Mouse (Mus musculus) CH12.LX (cell line): Measurements from ENCODE around the gene Gm5105. TPM values are rescaled to one million over a fixed set of nuclear protein-coding genes. Genes with fewer than 3 reads are reported as not detected.

ENCODE experiments used
- DNase-seq: peaks from one replicate; pipeline ENCODE4 v3.0.0-alpha.2; 2013; ENCODE audit errors: extremely low read depth
- H3K27ac ChIP-seq: 2 replicates; pipeline ENCODE4 v1.5.1; 2012; ENCODE audit warnings: low read depth, mild to moderate bottlenecking, control low read depth, moderate library complexity; ENCODE audit not compliant: insufficient read depth
- H3K27me3 ChIP-seq: replicated peaks from 2 replicates; pipeline ENCODE3; 2012; ENCODE audit warnings: inconsistent platforms
- H3K36me3 ChIP-seq, 2 experiments: replicated peaks in 1 of 2; 2 replicates each; pipeline versions ENCODE3 to v1.6.1; 2012; ENCODE audit warnings: inconsistent platforms in 1 of 2, low read length in 1 of 2, mild to moderate bottlenecking in 1 of 2, mixed read lengths in 1 of 2, moderate library complexity in 1 of 2; ENCODE audit not compliant: control insufficient read depth in 1 of 2, insufficient read depth in 1 of 2
- H3K4me1 ChIP-seq, 2 experiments: 2 replicates each; pipeline ENCODE4 v1.6.1; 2012; ENCODE audit warnings: inconsistent platforms in 1 of 2, moderate library complexity in 1 of 2; ENCODE audit not compliant: insufficient read depth in 2 of 2, control insufficient read depth in 1 of 2
- H3K4me2 ChIP-seq: 2 replicates; pipeline ENCODE4 v1.6.1; 2012; ENCODE audit warnings: low read depth, mild to moderate bottlenecking, control low read depth; ENCODE audit not compliant: poor library complexity, insufficient read depth, severe bottlenecking
- H3K4me3 ChIP-seq, 3 experiments: fragments of 150-350 bp in 1 of 3; sonication (generic) in 1 of 3; replicated peaks in 1 of 3; 2 replicates each; pipeline versions ENCODE3 to v1.5.1; 2011 to 2012; ENCODE audit warnings: low read depth in 2 of 3, low read length in 2 of 3, mild to moderate bottlenecking in 2 of 3, moderate library complexity in 2 of 3, control low read depth in 1 of 3, improper control_type of control experiment in 1 of 3, inconsistent platforms in 1 of 3, mixed read lengths in 1 of 3; ENCODE audit not compliant: poor library complexity in 1 of 3
- H3K79me2 ChIP-seq: replicated peaks from 2 replicates; pipeline ENCODE4 v1.6.1; 2012; ENCODE audit warnings: mild to moderate bottlenecking, moderate library complexity; ENCODE audit not compliant: control insufficient read depth, poor library complexity, insufficient read depth, severe bottlenecking; ENCODE audit errors: extremely low read depth
- H3K9ac ChIP-seq: 2 replicates; pipeline ENCODE4 v1.6.1; 2012; ENCODE audit warnings: low read depth, mild to moderate bottlenecking, control low read depth, moderate library complexity; ENCODE audit not compliant: insufficient read depth
- H3K9me3 ChIP-seq: replicated peaks from 2 replicates; pipeline ENCODE3; 2012; ENCODE audit warnings: low read length, inconsistent platforms, mixed read lengths
- CHD1 ChIP-seq: IDR thresholded peaks from 2 replicates; pipeline ENCODE4 v1.6.1; 2012; ENCODE audit warnings: low read depth, low read length, improper control_type of control experiment, inconsistent platforms
- CHD2 ChIP-seq: IDR thresholded peaks from 2 replicates; pipeline ENCODE4 v1.6.1; 2011; ENCODE audit warnings: low read length, improper control_type of control experiment
- E2F4 ChIP-seq: IDR thresholded peaks from 2 replicates; pipeline ENCODE4 v1.6.1; 2011; ENCODE audit warnings: low read depth, low read length, improper control_type of control experiment; ENCODE audit not compliant: insufficient replicate concordance
- IRF4 ChIP-seq: IDR thresholded peaks from 2 replicates; pipeline ENCODE4 v1.6.1; 2014; ENCODE audit warnings: low read depth, mild to moderate bottlenecking, inconsistent platforms, low read length, improper control_type of control experiment
- JUN ChIP-seq: IDR thresholded peaks from 2 replicates; pipeline ENCODE4 v1.6.1; 2011; ENCODE audit warnings: low read depth, mild to moderate bottlenecking, low read length, improper control_type of control experiment, moderate library complexity; ENCODE audit not compliant: insufficient read depth
- JUND ChIP-seq: conservative IDR thresholded peaks from 2 replicates; pipeline ENCODE4 v1.6.1; 2011; ENCODE audit warnings: low read depth, low read length, improper control_type of control experiment
- KAT2A ChIP-seq: IDR thresholded peaks from 2 replicates; pipeline ENCODE4 v1.6.1; 2012; ENCODE audit warnings: low read length, improper control_type of control experiment, inconsistent platforms; ENCODE audit not compliant: insufficient replicate concordance
- MAFK ChIP-seq: IDR thresholded peaks from 2 replicates; pipeline ENCODE4 v1.6.1; 2011; ENCODE audit warnings: low read length, improper control_type of control experiment; ENCODE audit not compliant: insufficient replicate concordance
- MAZ ChIP-seq: IDR thresholded peaks from 2 replicates; pipeline ENCODE4 v1.6.1; 2012; ENCODE audit warnings: low read depth, mild to moderate bottlenecking, inconsistent platforms, low read length, improper control_type of control experiment, moderate library complexity
- MXI1 ChIP-seq: IDR thresholded peaks from 2 replicates; pipeline ENCODE4 v1.6.1; 2011; ENCODE audit warnings: mild to moderate bottlenecking, low read depth, low read length, improper control_type of control experiment
- MYC ChIP-seq: IDR thresholded peaks from 2 replicates; pipeline ENCODE4 v1.6.1; 2011; ENCODE audit warnings: low read depth, mild to moderate bottlenecking, improper control_type of control experiment, low read length
- NRF1 ChIP-seq: IDR thresholded peaks from 2 replicates; pipeline ENCODE4 v1.6.1; 2014; ENCODE audit warnings: low read depth, mild to moderate bottlenecking, inconsistent platforms, low read length, improper control_type of control experiment, moderate library complexity
- PAX5 ChIP-seq: IDR thresholded peaks from 2 replicates; pipeline ENCODE4 v1.6.1; 2012; ENCODE audit warnings: low read length, inconsistent platforms, mixed read lengths
- POLR2AphosphoS2 ChIP-seq: IDR thresholded peaks from 2 replicates; pipeline ENCODE4 v1.6.1; 2011; ENCODE audit warnings: low read depth, low read length, improper control_type of control experiment
- RCOR1 ChIP-seq: conservative IDR thresholded peaks from 2 replicates; pipeline ENCODE4 v1.6.1; 2012; ENCODE audit warnings: low read depth, mild to moderate bottlenecking, inconsistent platforms, low read length, improper control_type of control experiment
- TCF12 ChIP-seq: IDR thresholded peaks from 2 replicates; pipeline ENCODE4 v1.6.1; 2014; ENCODE audit warnings: low read depth, mild to moderate bottlenecking, inconsistent platforms, low read length, improper control_type of control experiment
- UBTF ChIP-seq: IDR thresholded peaks from 2 replicates; pipeline ENCODE4 v1.6.1; 2012; ENCODE audit warnings: low read depth, mild to moderate bottlenecking, inconsistent platforms, low read length, improper control_type of control experiment, moderate library complexity
- USF1 ChIP-seq: IDR thresholded peaks from 2 replicates; pipeline ENCODE4 v1.6.1; 2014; ENCODE audit warnings: low read depth, mild to moderate bottlenecking, inconsistent platforms, low read length, improper control_type of control experiment
- USF2 ChIP-seq: conservative IDR thresholded peaks from 2 replicates; pipeline ENCODE4 v1.6.1; 2011; ENCODE audit warnings: low read depth, low read length, improper control_type of control experiment
- ZKSCAN1 ChIP-seq: IDR thresholded peaks from 2 replicates; pipeline ENCODE4 v1.6.1; 2012; ENCODE audit warnings: low read depth, inconsistent platforms, low read length, improper control_type of control experiment, borderline replicate concordance
- ZMIZ1 ChIP-seq: IDR thresholded peaks from 2 replicates; pipeline ENCODE4 v1.6.1; 2012; ENCODE audit warnings: low read depth, mild to moderate bottlenecking, inconsistent platforms, low read length, improper control_type of control experiment
- dilution Hi-C: fragments of 300-500 bp; cut with MboI; formaldehyde crosslinking; loops from 2 replicates; pipeline ENCODE4 v1.14.3; 2020; ENCODE audit warnings: low sequenced_read_pairs; ENCODE audit not compliant: extremely low pct_unique_long_range_greater_than_20kb, extremely low pct_ligation_motif_present
- in situ Hi-C: fragments of 300-500 bp; cut with MboI; formaldehyde crosslinking; loops from 3 replicates; pipeline ENCODE4 v1.14.3; 2019; ENCODE audit warnings: low sequenced_read_pairs, low pct_ligation_motif_present, low pct_unique_long_range_greater_than_20kb, mixed read lengths
- polyA plus RNA-seq: library from polyadenylated mRNA; unstranded; fragments of >175 nt; gene quantifications from 2 replicates; pipeline ENCODE4 v1.2.1, GENCODE M21; 2012; ENCODE audit warnings: low read depth; ENCODE audit not compliant: insufficient read length
- total RNA-seq, 2 experiments: library from RNA; depleted of rRNA; stranded (reverse); fragments of 300-350 nt in 1 of 2; fragments of >200 nt in 1 of 2; gene quantifications; 2 replicates each; pipeline ENCODE4 v1.2.3; 2012 to 2014

Gm5105 gene
- total and polyA plus RNA-seq, 3 experiments: 0.13 TPM; not detected in 2

DNA sequence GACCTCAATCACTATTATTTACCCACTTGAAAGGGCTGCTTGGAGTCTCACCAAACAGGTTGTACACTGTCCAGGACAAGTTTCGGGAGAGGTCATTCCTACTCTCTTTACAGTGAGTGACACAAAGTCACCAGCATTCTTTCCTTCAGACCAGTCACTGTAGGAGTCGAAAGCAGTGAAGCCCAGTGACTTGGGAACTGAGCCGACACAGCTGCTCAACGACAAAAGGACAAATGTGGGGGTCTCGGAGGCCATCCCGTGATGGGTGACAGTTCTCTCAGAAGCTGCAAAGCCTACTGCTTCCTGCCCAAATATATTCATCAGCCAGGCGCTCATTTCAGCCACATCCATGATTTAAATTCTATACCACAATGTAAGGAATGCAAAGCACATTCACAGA lies 10.2 kb downstream of the Gm5105 start:
- DNase-seq: no peak
- Histone ChIP-seq H3K4me2 (no peak overlapping the region), H3K27me3 (no peaks in the 10 kb centered on the region), H3K36me3 (no peaks in the 10 kb centered on the region), H3K79me2 (no peaks in the 10 kb centered on the region), H3K4me1 (peaks cover 5 to 35% of the 10 kb centered on the region in 2 experiments), H3K9me3 (no peaks in the 10 kb centered on the region), H3K4me3 (no peak overlapping the region), H3K9ac (no peak overlapping the region), H3K27ac (no peak overlapping the region)
- TF ChIP-seq KAT2A (no peak), PAX5 (no peak), POLR2AphosphoS2 (no peak), CHD2 (no peak), E2F4 (no peak), MAFK (no peak), RCOR1 (no peak)
- dilution Hi-C loops (no loop called here), in situ Hi-C loops (no loop called here)

DNA sequence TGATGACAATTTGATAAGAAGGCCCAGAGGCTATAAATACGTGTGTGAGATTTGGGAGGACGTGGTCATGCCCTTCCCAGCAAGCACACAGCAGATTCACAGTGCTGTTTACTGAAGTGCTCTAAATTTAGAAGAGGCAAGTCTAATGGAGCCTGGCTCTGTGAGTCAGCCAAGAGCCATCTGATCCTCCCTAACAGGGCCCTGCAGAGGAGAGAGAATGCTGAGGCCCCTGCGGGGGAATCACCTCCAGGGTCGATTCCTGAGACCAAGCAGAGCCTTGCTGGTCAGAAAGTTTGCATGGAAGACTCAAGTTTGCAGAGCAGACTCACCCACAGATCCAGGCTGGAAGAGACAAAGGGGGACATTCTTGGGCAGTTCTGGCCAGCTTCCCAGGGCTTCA lies 13.2 kb downstream of the Gm5105 start:
- no peaks in the 10 kb centered on the region for H3K9me3 ChIP-seq

DNA sequence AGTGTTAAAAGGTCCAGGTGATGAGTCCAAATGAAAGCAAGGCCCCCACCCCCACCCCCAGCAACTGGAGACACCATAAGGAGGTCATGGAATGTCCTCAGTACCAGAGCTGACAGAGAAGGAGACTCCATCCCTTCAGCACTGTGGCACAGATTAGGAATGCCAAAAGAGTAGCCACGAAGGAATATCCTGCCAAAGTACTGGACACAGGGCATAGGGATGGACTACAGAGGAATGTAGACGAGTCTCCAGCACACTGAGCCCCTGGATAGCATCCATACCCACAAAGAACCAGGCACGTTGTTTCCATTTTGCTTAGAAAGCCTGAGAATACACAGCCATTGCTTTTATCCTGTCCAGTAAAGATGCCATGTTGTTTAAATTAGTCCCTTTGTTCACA lies 15.8 kb downstream of the Gm5105 start:
- Histone ChIP-seq H3K79me2 (no peaks in the 10 kb centered on the region), H3K4me1 (peaks cover 0 to 10% of the 10 kb centered on the region in 2 experiments; a peak in 2 of 4 replicates), H3K36me3 (no peaks in the 10 kb centered on the region), H3K4me2 (no peak overlapping the region), H3K9me3 (no peaks in the 10 kb centered on the region), H3K9ac (no peak overlapping the region), H3K4me3 (no peak overlapping the region)
- no peak for DNase-seq
- in situ Hi-C loops (no loop called here), dilution Hi-C loops (no loop called here)
- no peak for TF ChIP-seq IRF4
- TF ChIP-seq JUN: no peak
- TF ChIP-seq PAX5: no peak
- no peak for TF ChIP-seq TCF12
- no peak for TF ChIP-seq ZKSCAN1
- TF ChIP-seq MYC: no peak
- TF ChIP-seq ZMIZ1: no peak
- TF ChIP-seq MXI1: no peak
- TF ChIP-seq UBTF: no peak
- TF ChIP-seq MAZ: no peak
- TF ChIP-seq NRF1: no peak
- TF ChIP-seq KAT2A: no peak
- TF ChIP-seq RCOR1: no peak
- no peak for TF ChIP-seq CHD2
- no peak for TF ChIP-seq USF2
- no peak for TF ChIP-seq POLR2AphosphoS2
- no peak for TF ChIP-seq JUND
- TF ChIP-seq CHD1: no peak
- no peak for TF ChIP-seq USF1
- TF ChIP-seq, all 38 proteins: peak for 0
- no peak overlapping the region for H3K27ac ChIP-seq
- H3K27me3 ChIP-seq: no peaks in the 10 kb centered on the region

More for the DNA sequence above, 13.2 kb downstream of the Gm5105 start:
- Histone ChIP-seq H3K4me1 (peaks cover 2 to 20% of the 10 kb centered on the region in 2 experiments; a peak in 2 of 4 replicates), H3K4me2 (no peak overlapping the region), H3K9ac (no peak overlapping the region), H3K36me3 (no peaks in the 10 kb centered on the region), H3K27ac (no peak overlapping the region), H3K27me3 (no peaks in the 10 kb centered on the region), H3K79me2 (no peaks in the 10 kb centered on the region), H3K4me3 (no peak overlapping the region)
- DNase-seq: peak; percentile 37
- in situ Hi-C loops: no loop called here
- 0 out of 2 replicates have a peak, but pooled peaks have one; percentile 30 for TF ChIP-seq IRF4
- no peak for TF ChIP-seq USF1
- dilution Hi-C loops: no loop called here
